Mouse (Mus musculus) heart, postnatal 0 days (tissue): ENCODE data around the gene Chek2.

Source experiments
- CTCF ChIP-seq: IDR thresholded peaks from 2 replicates; pipeline ENCODE4 v1.5.1; 2016; ENCODE audit warnings: antibody characterized with exemption, control low read depth, low read depth
- EP300 ChIP-seq: IDR thresholded peaks from 2 replicates; pipeline ENCODE4 v1.6.1; 2016; ENCODE audit warnings: antibody characterized with exemption, low read depth

- TF ChIP-seq CTCF (no peak), EP300 (no peak)
Observed at GRCm38 (mm10) chr5:110877666-110878505, 38.1 kb downstream of the Chek2 start.
